9 mouse cellular contexts compared by ENCODE assay signal in the genomic region with DNA sequence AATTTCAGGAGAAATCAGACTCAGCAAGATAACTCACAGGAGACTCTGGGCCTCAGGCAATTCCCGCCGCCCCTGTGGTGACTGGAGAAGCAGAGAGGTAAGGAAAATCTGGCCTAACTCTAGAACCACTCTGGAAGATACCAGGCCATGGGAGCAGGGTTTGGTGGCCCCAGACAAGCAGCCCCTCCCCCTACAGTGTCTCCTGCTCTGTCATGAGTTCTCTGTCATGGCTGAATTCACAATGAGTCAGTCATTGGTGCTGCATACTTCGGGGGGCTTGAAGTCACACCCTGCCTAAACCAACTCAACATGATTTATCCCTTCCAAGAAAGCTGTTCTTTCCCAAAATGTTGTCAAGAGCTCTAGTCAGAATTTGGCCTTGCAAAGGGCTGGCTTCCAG. TPM values are rescaled to one million over a fixed set of nuclear protein-coding genes. Genes with fewer than 3 reads are reported as not detected.
DNase-seq lines count a peak whose midpoint lies in the region; ATAC-seq and TF ChIP-seq lines count a peak whose summit lies in the region.
"Had no signal": no experiment of that assay in that cellular context is flagged by ENCODE, and none has a peak within 500 bp of the region (broad histone marks: within the 10 kb centered on the region; RNA-seq: fewer than 3 reads in every experiment).

No protein-coding gene starts in this region.

- no peak for DNase-seq in heart, adult 2 months
- no peak for DNase-seq in heart, postnatal 14 days
- DNase-seq in lung, embryonic 14.5 days: no peak
- DNase-seq in lung, adult 18-20 months: no peak
- DNase-seq in right cerebral cortex, adult 2 months (ENCODE audit: low spot score in 2 of 2): no peak
- DNase-seq in retina, postnatal 1 day: no peak

- H3K4me3 ChIP-seq in heart, adult 2 months: no peak overlapping the region
- H3K4me3 ChIP-seq in lung, embryonic 14.5 days (ENCODE audit: low read depth, low read length): no peak overlapping the region
- no peak overlapping the region for H3K4me3 ChIP-seq in embryonic facial prominence, embryonic 15.5 days (replicated peaks)
- no peak overlapping the region for H3K4me3 ChIP-seq in small intestine, adult 2 months (ENCODE audit: low read depth, low read length)
- H3K4me3 ChIP-seq: neural tube, embryonic 15.5 days had no signal

- 38% methylated on average over 3 of the region's 3 CpGs for WGBS in heart, adult 2 months
- WGBS in lung, embryonic 14.5 days: 59% methylated on average over 3 of the region's 3 CpGs
- WGBS in embryonic facial prominence, embryonic 15.5 days: 39% methylated on average over 3 of the region's 3 CpGs
- WGBS in small intestine, adult 2 months: 13% methylated on average over 3 of the region's 3 CpGs

- no peaks in the 10 kb centered on the region for H3K27me3 ChIP-seq in heart, adult 2 months (ENCODE audit: control insufficient read depth, insufficient read depth, low read length)
- no peaks in the 10 kb centered on the region for H3K27me3 ChIP-seq in lung, embryonic 14.5 days (ENCODE audit: insufficient read depth, low read length)
- no peaks in the 10 kb centered on the region for H3K27me3 ChIP-seq in embryonic facial prominence, embryonic 15.5 days
- H3K27me3 ChIP-seq in small intestine, adult 2 months (ENCODE audit: control insufficient read depth, insufficient read depth, low read length): no peaks in the 10 kb centered on the region
- H3K27me3 ChIP-seq: neural tube, embryonic 15.5 days had no signal

- H3K36me3 ChIP-seq in heart, adult 2 months (ENCODE audit: control insufficient read depth, insufficient read depth, low read length): peaks cover 36% of the 10 kb centered on the region
- peaks cover 23% of the 10 kb centered on the region for H3K36me3 ChIP-seq in lung, embryonic 14.5 days (ENCODE audit: insufficient read depth)
- H3K36me3 ChIP-seq in embryonic facial prominence, embryonic 15.5 days: no peaks in the 10 kb centered on the region
- H3K36me3 ChIP-seq in small intestine, adult 2 months (ENCODE audit: control insufficient read depth, insufficient read depth, low read length): peaks cover 12% of the 10 kb centered on the region
- H3K36me3 ChIP-seq: neural tube, embryonic 15.5 days had no signal

- peaks cover 11% of the 10 kb centered on the region for H3K79me2 ChIP-seq in heart, adult 2 months (replicated peaks; ENCODE audit: control insufficient read depth, insufficient read depth, low read length)

- H3K9me3 ChIP-seq in lung, embryonic 14.5 days (ENCODE audit: low read depth, low read length): no peaks in the 10 kb centered on the region
- H3K9me3 ChIP-seq in embryonic facial prominence, embryonic 15.5 days (replicated peaks): no peaks in the 10 kb centered on the region
- H3K9me3 ChIP-seq: neural tube, embryonic 15.5 days had no signal

- TF ChIP-seq CTCF in heart, adult 2 months (IDR thresholded peaks at IDR 0.05): no peak
- no peak for TF ChIP-seq CTCF in lung, embryonic 14.5 days (IDR thresholded peaks at IDR 0.05; ENCODE audit: low read depth)
- no peak for TF ChIP-seq CTCF in small intestine, adult 2 months (IDR thresholded peaks at IDR 0.05; ENCODE audit: extremely low read depth, insufficient read length, insufficient replicate concordance, low read depth, low read length)

- H3K4me1 ChIP-seq in heart, adult 2 months (ENCODE audit: control insufficient read depth, insufficient read depth, low read length): peaks cover 62% of the 10 kb centered on the region
- peaks cover 61% of the 10 kb centered on the region for H3K4me1 ChIP-seq in lung, embryonic 14.5 days (ENCODE audit: insufficient read depth)
- peaks cover 76% of the 10 kb centered on the region for H3K4me1 ChIP-seq in embryonic facial prominence, embryonic 15.5 days
- peaks cover 78% of the 10 kb centered on the region for H3K4me1 ChIP-seq in small intestine, adult 2 months (ENCODE audit: control insufficient read depth, insufficient read depth, insufficient read length, low read length)

- H3K9ac ChIP-seq in heart, adult 2 months (ENCODE audit: low read depth, low read length): no peak overlapping the region
- H3K9ac ChIP-seq in lung, embryonic 14.5 days: no peak overlapping the region
- no peak overlapping the region for H3K9ac ChIP-seq in embryonic facial prominence, embryonic 15.5 days
- H3K9ac ChIP-seq: neural tube, embryonic 15.5 days had no signal

- TF ChIP-seq POLR2A in heart, adult 2 months (IDR thresholded peaks at IDR 0.05; ENCODE audit: insufficient read depth, low read depth, low read length): no peak
- no peak for TF ChIP-seq POLR2A in small intestine, adult 2 months (IDR thresholded peaks at IDR 0.05; ENCODE audit: low read depth, low read length)

- TF ChIP-seq EP300 in heart, adult 2 months (IDR thresholded peaks at IDR 0.05; ENCODE audit: insufficient read depth, low read depth, low read length): no peak

- peak overlapping the region; percentile 36 for H3K27ac ChIP-seq in heart, adult 2 months
- H3K27ac ChIP-seq in lung, embryonic 14.5 days (ENCODE audit: low read depth): peak overlapping the region; percentile 75
- H3K27ac ChIP-seq in embryonic facial prominence, embryonic 15.5 days (replicated peaks): peak overlapping the region; percentile 80
- peak overlapping the region; percentile 80 for H3K27ac ChIP-seq in small intestine, adult 2 months (ENCODE audit: insufficient read depth, low read depth, low read length)
- H3K27ac ChIP-seq: neural tube, embryonic 15.5 days had no signal

- no peak overlapping the region for H3K4me2 ChIP-seq in lung, embryonic 14.5 days
- no peak overlapping the region for H3K4me2 ChIP-seq in embryonic facial prominence, embryonic 15.5 days (replicated peaks)
- H3K4me2 ChIP-seq: neural tube, embryonic 15.5 days had no signal

- ATAC-seq in lung, embryonic 14.5 days (ENCODE audit: insufficient read depth): no peak
- ATAC-seq in embryonic facial prominence, embryonic 15.5 days (ENCODE audit: insufficient number of reproducible peaks, low FRiP score, low TSS enrichment, low read depth): no peak

- intact Hi-C loops in heart, adult 2 months (cut with DNase I): no loop called here
- intact Hi-C loops in heart, postnatal 14 days (cut with DNase I): loop anchor here (1.0 kb wide), 1 partner anchor 8 kb away; no protein-coding TSS in a partner anchor

RNA-seq across cellular contexts. Expression of gene Myh9, which starts 18.3 kb away (rescaled TPM):
- total RNA-seq in heart, adult 2 months (2021): 100 to 1,000 TPM in 1 of 2 experiments, 10 to 100 TPM in 1; 88.3 to 111 TPM
- 30.4 and 46.8 TPM in 2 replicates for polyA plus RNA-seq in heart, adult 2 months (2012; rRNA removed)
- 100 to 1,000 TPM; 140 to 172 TPM for total RNA-seq in heart, postnatal 14 days (2021)
- 86.6 and 87.5 TPM in 2 replicates for polyA plus RNA-seq in lung, embryonic 14.5 days (2014; fragmentation: Nextera tagmentation; extraction: Ambion mirVana)
- 41.1 and 41.7 TPM in 2 replicates for polyA plus RNA-seq in embryonic facial prominence, embryonic 15.5 days (2015; fragmentation: Nextera tagmentation; extraction: Ambion mirVana)
- polyA plus RNA-seq in small intestine, adult 2 months (2012; rRNA removed): 44.8 and 89.4 TPM in 2 replicates
